Mouse (Mus musculus): ENCODE measurements around the gene Sertad4. TPM values are rescaled to one million over a fixed set of nuclear protein-coding genes. Genes with fewer than 3 reads are reported as not detected.
A peak's percentile ranks its signal among the peaks of the same experiment; 100 is the strongest.

Sertad4 gene
- polyA plus RNA-seq (2012; ENCODE audit: insufficient read depth, insufficient read length, missing spikeins): not detected in 2 replicates

DNA sequence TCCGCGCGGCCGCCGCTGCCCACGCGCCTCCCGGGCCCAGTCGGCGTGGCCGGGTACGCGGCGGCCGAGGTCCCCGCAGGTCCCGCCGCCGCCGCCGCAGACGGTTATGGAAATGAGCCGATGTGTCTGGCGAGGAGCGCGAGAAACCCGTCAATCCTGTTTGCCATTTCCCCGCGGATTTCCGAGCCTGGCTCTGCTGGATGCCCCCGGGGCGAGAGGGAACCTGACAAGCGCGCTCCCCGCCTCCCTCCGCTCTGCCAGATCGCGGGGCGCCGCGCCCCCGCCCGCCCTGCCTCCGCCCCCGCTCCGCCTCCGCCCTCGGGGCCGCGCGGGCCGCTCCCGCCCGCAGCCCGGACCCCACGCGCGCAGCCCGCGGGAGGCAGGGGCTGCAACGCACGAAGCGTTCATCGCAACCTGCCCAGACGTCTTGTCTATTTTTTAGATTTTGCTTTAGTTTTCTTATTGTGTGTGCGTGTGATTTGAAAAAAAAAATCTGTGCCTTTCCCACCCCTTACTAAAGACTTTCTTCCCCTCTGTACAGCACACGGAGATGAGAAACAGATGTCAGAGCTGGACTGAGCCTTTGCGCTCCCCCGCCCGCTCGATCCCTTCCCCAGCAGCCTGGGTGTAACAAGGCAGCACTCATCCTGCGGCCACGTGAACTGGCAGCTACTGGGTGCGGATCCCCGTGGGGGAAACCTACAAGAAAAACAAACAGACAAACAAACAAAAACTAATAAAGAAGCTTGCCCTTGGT lies at the start of gene Sertad4:
Gene Sertad4, minus strand, starts transcription at position 283 of the 757 bp plus-strand sequence.
- no peaks in the 10 kb centered on the region for H3K4me1 ChIP-seq (ENCODE audit: control insufficient read depth, insufficient read depth, low read length)
- TF ChIP-seq CTCF (IDR thresholded peaks at IDR 0.05; ENCODE audit: low read depth, low read length) (no peak), POLR2A (IDR thresholded peaks at IDR 0.05; ENCODE audit: borderline replicate concordance, low read depth, low read length) (no peak)
- H3K27ac ChIP-seq (ENCODE audit: insufficient read depth, low read depth, low read length): no peak within 1 kb of the TSS
- peak within 1 kb of the TSS; percentile 50 for H3K4me3 ChIP-seq (ENCODE audit: insufficient read depth, low read length)

DNA sequence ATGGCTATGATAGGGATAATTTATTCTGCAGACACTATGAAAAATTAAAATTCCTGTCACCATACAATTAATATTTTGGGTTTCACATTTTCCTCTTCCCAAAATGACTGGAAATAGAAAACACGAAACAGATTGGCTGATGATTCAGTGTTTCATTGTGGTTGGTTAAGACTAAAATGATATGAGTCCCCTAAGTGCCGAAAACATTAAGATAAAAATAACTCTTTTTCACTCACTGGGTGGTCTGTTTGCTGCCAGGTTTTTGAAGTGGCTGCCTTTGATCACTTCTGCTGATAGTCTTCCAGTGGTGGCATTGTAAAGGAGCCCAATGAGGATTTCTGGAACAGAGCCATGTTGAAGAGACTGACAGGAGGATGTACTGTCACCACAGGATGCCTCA lies 46.0 kb upstream of the Sertad4 start:
- Histone ChIP-seq H3K4me3 (ENCODE audit: insufficient read depth, low read length) (no peak overlapping the region), H3K4me1 (ENCODE audit: control insufficient read depth, insufficient read depth, low read length) (no peaks in the 10 kb centered on the region), H3K27ac (ENCODE audit: insufficient read depth, low read depth, low read length) (no peak overlapping the region)
- TF ChIP-seq POLR2A (IDR thresholded peaks at IDR 0.05; ENCODE audit: borderline replicate concordance, low read depth, low read length) (no peak), CTCF (IDR thresholded peaks at IDR 0.05; ENCODE audit: low read depth, low read length) (no peak)

DNA sequence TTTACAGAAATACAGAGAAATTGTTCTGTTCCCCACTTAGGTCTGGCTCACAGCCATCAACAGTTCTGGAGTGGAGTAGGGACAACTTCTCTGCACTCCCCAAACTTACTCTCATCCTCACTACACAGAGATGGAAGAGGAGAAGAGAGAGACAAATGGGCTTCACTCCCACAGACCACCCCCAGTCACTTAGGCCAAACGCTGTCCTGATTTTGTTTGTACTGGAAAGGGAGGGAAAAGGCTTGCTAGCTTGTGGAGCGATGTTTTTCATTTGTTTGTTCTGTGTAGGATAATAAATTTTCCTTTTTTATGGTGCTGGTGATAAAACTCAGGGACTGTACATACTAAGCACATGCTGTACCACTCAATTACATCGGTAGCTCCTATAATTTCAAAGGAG lies 45.4 kb upstream of the Sertad4 start:
- TF ChIP-seq CTCF (IDR thresholded peaks at IDR 0.05; ENCODE audit: low read depth, low read length): no peak
- TF ChIP-seq POLR2A (IDR thresholded peaks at IDR 0.05; ENCODE audit: borderline replicate concordance, low read depth, low read length): no peak
- H3K27ac ChIP-seq (ENCODE audit: insufficient read depth, low read depth, low read length): no peak overlapping the region
- no peaks in the 10 kb centered on the region for H3K4me1 ChIP-seq (ENCODE audit: control insufficient read depth, insufficient read depth, low read length)
- no peak overlapping the region for H3K4me3 ChIP-seq (ENCODE audit: insufficient read depth, low read length)

DNA sequence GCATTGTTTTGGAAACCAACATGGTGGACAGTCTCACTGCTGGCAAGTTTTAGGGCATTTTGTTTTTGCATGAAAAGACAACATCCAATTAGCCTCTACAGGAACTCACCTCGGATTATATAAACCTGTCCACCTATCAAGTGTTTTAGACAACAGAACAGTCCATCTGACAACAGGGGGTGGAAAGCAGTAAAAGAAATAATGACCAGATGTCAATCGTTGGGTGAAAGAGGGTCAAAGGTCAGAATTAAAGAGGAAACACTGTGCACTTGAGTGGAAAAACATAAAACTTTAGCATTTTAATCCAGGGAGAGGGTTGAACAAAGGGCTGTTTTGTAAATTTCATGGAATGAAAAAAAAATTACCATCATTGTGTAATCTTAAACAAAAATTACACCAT lies 43.2 kb upstream of the Sertad4 start:
- Histone ChIP-seq H3K4me1 (ENCODE audit: control insufficient read depth, insufficient read depth, low read length) (no peaks in the 10 kb centered on the region), H3K27ac (ENCODE audit: insufficient read depth, low read depth, low read length) (no peak overlapping the region), H3K4me3 (ENCODE audit: insufficient read depth, low read length) (no peak overlapping the region)
- TF ChIP-seq CTCF (IDR thresholded peaks at IDR 0.05; ENCODE audit: low read depth, low read length): no peak
- no peak for TF ChIP-seq POLR2A (IDR thresholded peaks at IDR 0.05; ENCODE audit: borderline replicate concordance, low read depth, low read length)

DNA sequence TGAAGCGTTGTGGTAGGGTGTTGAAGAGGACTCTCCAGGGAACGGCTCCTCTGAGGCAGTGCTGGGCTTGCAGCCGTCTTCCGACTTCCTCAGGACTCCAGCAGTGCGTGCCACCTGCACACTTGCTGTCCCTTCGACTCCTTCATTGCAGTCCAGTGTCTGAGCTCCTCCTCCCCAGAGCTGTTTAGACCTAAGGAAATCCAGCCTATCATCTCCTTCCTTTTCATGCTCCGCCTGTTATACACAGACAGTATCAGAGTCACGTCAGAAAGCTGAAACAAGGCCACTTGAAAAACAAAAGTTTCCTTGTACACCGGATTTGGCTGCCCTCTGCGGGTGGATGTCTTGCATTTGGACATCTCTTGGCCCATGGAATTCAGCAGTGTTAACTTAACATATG lies 41.7 kb upstream of the Sertad4 start:
- no peak overlapping the region for H3K27ac ChIP-seq (ENCODE audit: insufficient read depth, low read depth, low read length)
- H3K4me3 ChIP-seq (ENCODE audit: insufficient read depth, low read length): no peak overlapping the region
- H3K4me1 ChIP-seq (ENCODE audit: control insufficient read depth, insufficient read depth, low read length): no peaks in the 10 kb centered on the region
- TF ChIP-seq CTCF (IDR thresholded peaks at IDR 0.05; ENCODE audit: low read depth, low read length) (no peak), POLR2A (IDR thresholded peaks at IDR 0.05; ENCODE audit: borderline replicate concordance, low read depth, low read length) (no peak)

DNA sequence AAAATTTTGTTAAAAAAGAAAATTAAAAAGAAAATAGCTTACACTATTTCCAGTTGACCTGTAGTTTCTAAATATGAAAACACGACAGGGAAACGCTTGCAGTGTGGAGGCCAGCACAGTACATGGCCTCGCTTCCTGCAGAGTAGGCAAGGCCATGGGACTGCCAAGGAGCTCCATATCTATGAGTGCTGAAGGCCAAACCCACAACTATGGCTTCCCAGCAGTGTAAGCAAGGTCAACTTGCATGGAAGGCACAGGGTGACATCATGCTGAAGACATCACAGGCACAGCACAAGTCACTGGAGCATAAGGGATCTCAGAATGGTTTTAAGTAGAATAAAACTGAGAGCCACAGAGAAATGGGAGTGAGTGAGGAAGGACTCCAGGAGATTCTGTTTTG lies 40.5 kb upstream of the Sertad4 start:
- no peak overlapping the region for H3K27ac ChIP-seq (ENCODE audit: insufficient read depth, low read depth, low read length)
- H3K4me3 ChIP-seq (ENCODE audit: insufficient read depth, low read length): no peak overlapping the region
- TF ChIP-seq POLR2A (IDR thresholded peaks at IDR 0.05; ENCODE audit: borderline replicate concordance, low read depth, low read length) (no peak), CTCF (IDR thresholded peaks at IDR 0.05; ENCODE audit: low read depth, low read length) (no peak)
- H3K4me1 ChIP-seq (ENCODE audit: control insufficient read depth, insufficient read depth, low read length): no peaks in the 10 kb centered on the region

DNA sequence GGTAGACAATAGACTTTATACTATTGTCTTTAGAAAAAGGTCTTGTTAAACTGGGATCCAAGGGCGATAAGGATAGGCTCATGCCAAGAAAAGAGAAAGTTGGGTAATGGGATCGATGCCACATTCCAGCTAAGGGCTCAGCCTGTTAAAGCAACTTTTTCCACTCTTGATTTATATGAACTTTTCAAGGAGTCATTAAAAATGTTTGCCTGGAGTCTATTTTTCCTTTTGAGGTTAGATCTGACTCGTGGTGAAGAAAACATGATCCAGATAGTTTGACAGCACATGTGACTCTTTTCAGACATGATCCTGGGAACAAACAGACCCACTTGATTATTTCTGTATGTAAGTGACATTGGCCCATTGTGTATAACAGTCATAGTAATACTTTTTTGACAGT lies 35.2 kb upstream of the Sertad4 start:
- Histone ChIP-seq H3K4me3 (ENCODE audit: insufficient read depth, low read length) (no peak overlapping the region), H3K27ac (ENCODE audit: insufficient read depth, low read depth, low read length) (no peak overlapping the region), H3K4me1 (ENCODE audit: control insufficient read depth, insufficient read depth, low read length) (no peaks in the 10 kb centered on the region)
- TF ChIP-seq POLR2A (IDR thresholded peaks at IDR 0.05; ENCODE audit: borderline replicate concordance, low read depth, low read length): no peak
- no peak for TF ChIP-seq CTCF (IDR thresholded peaks at IDR 0.05; ENCODE audit: low read depth, low read length)

DNA sequence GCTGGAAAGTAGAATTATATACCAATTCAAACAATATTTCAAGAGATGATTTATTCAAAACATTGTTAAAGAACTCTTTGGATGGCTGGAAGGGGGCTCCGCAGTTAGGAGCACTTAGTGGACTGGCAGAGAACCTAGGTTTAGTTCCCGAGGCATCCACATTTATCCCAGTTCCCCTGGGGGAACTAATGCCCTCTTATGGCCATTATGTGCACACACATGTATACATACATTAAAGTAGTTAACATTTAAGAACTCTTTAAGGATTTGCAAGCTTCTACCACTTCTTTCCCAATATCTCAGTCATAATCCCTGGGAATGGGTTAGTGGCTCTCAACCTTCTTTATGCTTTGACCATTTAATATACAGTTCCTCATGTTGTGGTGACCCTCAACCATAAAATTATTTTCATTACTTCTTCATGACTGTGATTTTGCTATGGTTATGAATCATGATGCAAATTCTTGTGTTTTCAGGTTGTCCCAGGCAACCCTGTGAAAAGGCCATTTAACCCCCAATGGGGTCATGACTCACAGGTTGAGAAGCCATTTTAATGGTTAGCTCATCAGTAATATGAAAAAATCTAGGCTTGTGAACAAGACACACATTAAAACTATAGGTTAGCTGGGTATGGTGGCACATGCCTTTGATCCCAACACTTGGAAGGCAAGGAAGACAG lies 27.2 kb upstream of the Sertad4 start:
- TF ChIP-seq POLR2A (IDR thresholded peaks at IDR 0.05; ENCODE audit: borderline replicate concordance, low read depth, low read length) (no peak), CTCF (IDR thresholded peaks at IDR 0.05; ENCODE audit: low read depth, low read length) (no peak)
- H3K4me3 ChIP-seq (ENCODE audit: insufficient read depth, low read length): no peak overlapping the region
- H3K4me1 ChIP-seq (ENCODE audit: control insufficient read depth, insufficient read depth, low read length): no peaks in the 10 kb centered on the region
- H3K27ac ChIP-seq (ENCODE audit: insufficient read depth, low read depth, low read length): no peak overlapping the region

DNA sequence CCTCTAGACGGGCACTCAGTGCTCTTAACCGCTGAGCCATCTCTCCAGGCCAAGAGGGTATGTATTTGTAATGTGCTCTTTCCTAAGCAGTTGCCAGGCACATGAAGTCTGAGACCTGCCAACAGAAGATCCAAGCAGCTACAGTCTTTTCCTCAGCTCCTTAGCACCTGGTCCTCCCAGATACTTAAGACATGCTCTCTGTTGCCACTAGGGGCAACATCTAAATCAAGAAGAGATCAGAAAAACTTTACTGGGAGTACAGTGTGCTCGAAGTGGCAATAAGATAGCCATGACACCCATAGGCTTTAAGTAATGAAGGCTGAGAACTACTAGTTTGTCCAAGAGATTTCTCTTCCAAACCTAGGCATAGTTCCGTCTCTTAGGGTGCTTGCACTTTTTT lies 24.6 kb upstream of the Sertad4 start:
- Histone ChIP-seq H3K4me3 (ENCODE audit: insufficient read depth, low read length) (no peak overlapping the region), H3K4me1 (ENCODE audit: control insufficient read depth, insufficient read depth, low read length) (no peaks in the 10 kb centered on the region), H3K27ac (ENCODE audit: insufficient read depth, low read depth, low read length) (no peak overlapping the region)
- TF ChIP-seq POLR2A (IDR thresholded peaks at IDR 0.05; ENCODE audit: borderline replicate concordance, low read depth, low read length): no peak
- no peak for TF ChIP-seq CTCF (IDR thresholded peaks at IDR 0.05; ENCODE audit: low read depth, low read length)

DNA sequence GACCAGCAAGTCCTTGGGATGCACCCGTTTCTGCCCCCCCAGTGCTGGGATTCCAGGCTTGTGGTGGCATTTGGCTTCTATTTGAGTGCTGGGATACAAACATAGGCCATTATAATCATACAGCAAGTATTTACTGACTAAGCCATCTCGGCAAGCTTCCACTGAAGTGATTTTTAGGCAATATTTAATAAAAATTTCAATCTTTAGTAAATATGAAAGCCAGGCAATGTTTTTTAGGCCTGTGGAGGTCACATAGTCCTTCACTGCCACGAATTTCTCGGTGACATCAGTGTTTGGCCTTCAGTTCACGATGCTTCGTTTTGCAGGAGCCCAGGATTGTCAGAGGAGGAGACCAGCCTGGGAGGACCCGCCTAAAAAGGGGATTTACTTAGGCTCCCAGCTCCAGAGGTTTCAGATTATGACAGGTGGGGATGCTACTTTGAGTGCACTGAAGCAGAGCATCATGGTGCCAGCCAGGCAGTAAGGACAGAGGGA lies 23.6 kb upstream of the Sertad4 start:
- Histone ChIP-seq H3K4me3 (ENCODE audit: insufficient read depth, low read length) (no peak overlapping the region), H3K4me1 (ENCODE audit: control insufficient read depth, insufficient read depth, low read length) (no peaks in the 10 kb centered on the region), H3K27ac (ENCODE audit: insufficient read depth, low read depth, low read length) (no peak overlapping the region)
- TF ChIP-seq CTCF (IDR thresholded peaks at IDR 0.05; ENCODE audit: low read depth, low read length) (no peak), POLR2A (IDR thresholded peaks at IDR 0.05; ENCODE audit: borderline replicate concordance, low read depth, low read length) (no peak)

Measured in bone marrow macrophage, adult 2 months (primary cell).